8 mouse cellular contexts compared by ENCODE assay signal in the genomic region with DNA sequence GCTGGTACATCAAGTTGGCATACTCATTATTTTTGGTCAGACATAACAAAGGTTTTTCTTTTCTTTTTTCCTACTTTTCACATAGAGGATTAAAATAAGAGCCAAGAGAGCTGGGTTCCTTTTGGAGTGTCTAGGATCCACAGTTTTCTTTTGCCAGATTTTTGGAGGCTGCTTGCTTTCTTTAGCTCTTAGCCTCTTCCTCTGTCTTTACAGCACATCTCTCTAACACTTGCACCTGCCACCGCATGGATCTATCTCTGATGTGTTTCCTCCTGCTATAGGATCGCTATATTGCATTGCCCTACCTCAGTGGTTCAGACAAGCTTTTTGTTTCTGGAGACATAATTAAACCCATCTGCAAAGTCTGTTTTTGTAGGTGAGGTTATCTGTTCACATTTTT.
"Had no signal": no experiment of that assay in that cellular context is flagged by ENCODE, and none has a peak within 500 bp of the region (broad histone marks: within the 10 kb centered on the region; RNA-seq: fewer than 3 reads in every experiment).

No protein-coding gene starts in this region.

- DNase-seq: liver, embryonic 13.5 days; liver, postnatal 0 days; lung, adult 2 months; lung, postnatal 14 days; lung, postnatal 36 days; thymus, adult 18-20 months; thymus, postnatal 25 days; thymus, postnatal 4 days had no signal
